Mouse (Mus musculus) olfactory bulb, adult 2 months (tissue): ENCODE results near the gene Gse1. TPM values are rescaled to one million over a fixed set of nuclear protein-coding genes. Genes with fewer than 3 reads are reported as not detected.

Source experiments
- H3K27ac ChIP-seq: fragments of 200-500 bp; 2 replicates; pipeline ENCODE4 v1.5.1; 2012; ENCODE audit warnings: low read depth, low read length; ENCODE audit not compliant: insufficient read depth
- H3K4me1 ChIP-seq: fragments of 200-500 bp; 2 replicates; pipeline ENCODE4 v1.6.1; 2012; ENCODE audit warnings: low read length; ENCODE audit not compliant: control insufficient read depth, insufficient read depth
- H3K4me3 ChIP-seq: fragments of 200-500 bp; 2 replicates; pipeline ENCODE4 v1.5.1; 2012; ENCODE audit warnings: mild to moderate bottlenecking, low read depth, low read length, moderate library complexity; ENCODE audit not compliant: insufficient read depth
- CTCF ChIP-seq: fragments of 200-500 bp; IDR thresholded peaks from 2 replicates; pipeline ENCODE4 v1.5.1; 2012; ENCODE audit warnings: low read depth, mild to moderate bottlenecking, low read length, moderate library complexity; ENCODE audit not compliant: insufficient read depth
- POLR2A ChIP-seq: fragments of 200-500 bp; IDR thresholded peaks from 2 replicates; pipeline ENCODE4 v1.6.1; 2012; ENCODE audit warnings: mild to moderate bottlenecking, low read depth, low read length, moderate library complexity; ENCODE audit not compliant: insufficient read depth
- WGBS: fragments of 180-500 bp; shearing (Covaris S2); methylation state at CpG from one replicate; pipeline ENCODE4 v1.1.7; 2018; 5-methylcytosine and 5-hydroxymethylcytosine counted together
- polyA plus RNA-seq: library from polyadenylated mRNA; stranded (reverse); fragments of >200 nt; gene quantifications from 2 replicates; pipeline ENCODE4 v1.2.4, GENCODE M21; 2012; ENCODE audit warnings: low replicate concordance; ENCODE audit not compliant: missing spikeins, insufficient read depth, insufficient read length

The Gse1 gene
- polyA plus RNA-seq, 1 experiment: 42.5 TPM

GRCm38 (mm10) chr8:120630031-120630430, 401.8 kb downstream of the Gse1 start:
- no peak for TF ChIP-seq POLR2A
- TF ChIP-seq CTCF: no peak
- WGBS: 67% methylated on average over 5 of the region's 5 CpGs
- H3K27ac ChIP-seq: no peak overlapping the region

GRCm38 (mm10) chr8:120630848-120631247, 402.6 kb downstream of the Gse1 start:
- H3K4me3 ChIP-seq: no peak overlapping the region
- H3K4me1 ChIP-seq: peaks cover 18% of the 10 kb centered on the region
- WGBS: 73% methylated on average over 6 of the region's 6 CpGs
- H3K27ac ChIP-seq: no peak overlapping the region
- TF ChIP-seq CTCF: no peak
- no peak for TF ChIP-seq POLR2A

More at GRCm38 (mm10) chr8:120630031-120630430, 401.8 kb downstream of the Gse1 start:
- Histone ChIP-seq H3K4me1 (peaks cover 18% of the 10 kb centered on the region), H3K4me3 (no peak overlapping the region)

Other genes with a start within 250 kb of the Gse1 start
- not detected in 2 replicates for gene Crispld2, start 236.0 kb upstream of the Gse1 start, polyA plus RNA-seq
- not detected in 2 replicates for gene Zdhhc7, start 127.0 kb upstream of the Gse1 start, polyA plus RNA-seq
- gene 6430548M08Rik, start 114.3 kb upstream of the Gse1 start, polyA plus RNA-seq: 253 and 540 TPM in 2 replicates
- gene Fam92b, start 51.0 kb upstream of the Gse1 start, polyA plus RNA-seq: not detected in 2 replicates